Mouse (Mus musculus) small intestine, adult 2 months (tissue): ENCODE measurements around the gene Rxra. TPM values are rescaled to one million over a fixed set of nuclear protein-coding genes. Genes with fewer than 3 reads are reported as not detected.

Experiments used
- H3K27ac ChIP-seq: fragments of 200-500 bp; 2 replicates; pipeline ENCODE4 v1.5.1; 2012; ENCODE audit warnings: low read depth, low read length, control low read depth, inconsistent platforms; ENCODE audit not compliant: insufficient read depth
- H3K27me3 ChIP-seq: fragments of 200-500 bp; 2 replicates; pipeline ENCODE4 v1.6.1; 2012; ENCODE audit warnings: mild to moderate bottlenecking, moderate library complexity, low read length, inconsistent platforms; ENCODE audit not compliant: control insufficient read depth, insufficient read depth
- H3K36me3 ChIP-seq: fragments of 200-500 bp; 2 replicates; pipeline ENCODE4 v1.6.1; 2012; ENCODE audit warnings: mild to moderate bottlenecking, low read length, control low read depth, inconsistent platforms; ENCODE audit not compliant: control insufficient read depth, insufficient read depth
- H3K4me1 ChIP-seq: fragments of 200-500 bp; 2 replicates; pipeline ENCODE4 v1.6.1; 2012; ENCODE audit warnings: low read length, inconsistent platforms, mixed read lengths; ENCODE audit not compliant: control insufficient read depth, insufficient read depth, insufficient read length
- H3K4me3 ChIP-seq: fragments of 200-500 bp; 2 replicates; pipeline ENCODE4 v1.5.1; 2012; ENCODE audit warnings: low read depth, mild to moderate bottlenecking, control low read depth, inconsistent platforms, low read length, moderate library complexity
- CTCF ChIP-seq: fragments of 200-500 bp; IDR thresholded peaks from 2 replicates; pipeline ENCODE4 v1.5.1; 2012; ENCODE audit warnings: low read depth, mild to moderate bottlenecking, control low read depth, inconsistent platforms, low read length, moderate library complexity, mixed read lengths; ENCODE audit not compliant: insufficient replicate concordance, insufficient read length; ENCODE audit errors: extremely low read depth
- POLR2A ChIP-seq: fragments of 200-500 bp; IDR thresholded peaks from 2 replicates; pipeline ENCODE4 v1.6.1; 2012; ENCODE audit warnings: low read depth, mild to moderate bottlenecking, control low read depth, inconsistent platforms, low read length, moderate library complexity
- WGBS: fragments of 180-500 bp; shearing (Covaris S2); methylation state at CpG from one replicate; pipeline ENCODE4 v1.1.7; 2018; 5-methylcytosine and 5-hydroxymethylcytosine counted together
- polyA plus RNA-seq: library from polyadenylated mRNA; depleted of rRNA; stranded (reverse); fragments of >200 nt; gene quantifications from 2 replicates; pipeline ENCODE4 v1.2.3, GENCODE M21; 2012

Rxra gene
- polyA plus RNA-seq, 1 experiment, result 110 TPM

DNA sequence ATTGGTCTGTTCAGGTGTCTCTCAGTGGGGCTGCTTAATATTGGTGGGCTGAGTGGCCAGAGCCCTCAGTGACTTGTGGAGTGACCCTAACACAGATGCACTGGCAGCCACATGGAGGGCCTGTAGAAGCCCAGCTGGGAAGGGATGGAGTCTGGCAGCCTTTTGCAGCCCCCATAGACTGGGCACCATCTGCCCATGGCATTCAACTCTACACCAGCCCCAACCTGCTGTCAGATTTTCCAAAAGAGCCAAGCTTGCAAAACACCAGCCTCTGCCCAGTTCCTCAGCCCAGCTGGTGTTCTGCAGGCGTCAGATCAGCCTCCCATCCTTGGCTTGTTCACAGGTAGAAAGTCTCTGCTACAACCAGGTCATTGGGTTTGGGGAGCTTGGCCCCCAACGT is 70.6 kb downstream of the Rxra start:
- WGBS, result 85% methylated on average over 2 of the region's 2 CpGs
- no peak for TF ChIP-seq CTCF
- no peak for TF ChIP-seq POLR2A
- Histone ChIP-seq H3K36me3 (peaks cover 69% of the 10 kb centered on the region), H3K4me3 (no peak overlapping the region), H3K27ac (no peak overlapping the region), H3K27me3 (no peaks in the 10 kb centered on the region), H3K4me1 (peaks cover 7% of the 10 kb centered on the region; the same call in 1 of the 2 replicates)

- no peak overlapping the region for H3K4me3 ChIP-seq
- peaks cover 73% of the 10 kb centered on the region for H3K36me3 ChIP-seq
- H3K27ac ChIP-seq, result no peak overlapping the region
- peaks cover 7% of the 10 kb centered on the region; the same call in 1 of the 2 replicates for H3K4me1 ChIP-seq
- TF ChIP-seq POLR2A, result no peak
- TF ChIP-seq CTCF, result no peak
- WGBS, result 83% methylated on average over 11 of the region's 11 CpGs
- no peaks in the 10 kb centered on the region for H3K27me3 ChIP-seq
These were observed 72.7 kb downstream of the Rxra start for GRCm38 (mm10) chr2:27748984-27749383.

- 84% methylated on average over 12 of the region's 12 CpGs for WGBS
- no peak overlapping the region for H3K27ac ChIP-seq
- peaks cover 2% of the 10 kb centered on the region; the same call in 1 of the 2 replicates for H3K4me1 ChIP-seq
- peaks cover 83% of the 10 kb centered on the region for H3K36me3 ChIP-seq
- no peaks in the 10 kb centered on the region for H3K27me3 ChIP-seq
- no peak overlapping the region for H3K4me3 ChIP-seq
- TF ChIP-seq CTCF, result no peak
- no peak for TF ChIP-seq POLR2A
These were observed 74.3 kb downstream of the Rxra start for GRCm38 (mm10) chr2:27750399-27751134.

DNA sequence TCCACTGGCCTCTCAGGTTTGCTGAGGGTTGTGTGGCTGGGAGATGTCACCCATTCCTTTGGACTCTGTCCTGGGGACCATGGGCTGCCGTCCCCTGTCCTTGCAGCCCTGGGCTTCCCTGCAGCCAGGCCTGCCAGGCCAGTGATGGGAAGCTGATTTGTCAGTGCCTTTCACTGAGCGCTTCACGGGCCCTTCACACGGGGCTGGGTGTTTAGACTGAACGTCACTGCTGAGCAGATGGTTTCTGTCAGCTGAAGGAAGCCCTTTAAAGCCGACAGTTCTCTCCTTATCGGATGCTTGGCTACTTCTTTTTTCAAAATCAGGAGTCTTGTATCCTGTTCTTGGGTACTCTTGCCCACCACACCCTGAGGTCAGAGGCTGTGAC is 74.9 kb downstream of the Rxra start:
- peaks cover 86% of the 10 kb centered on the region for H3K36me3 ChIP-seq
- WGBS, result 70% methylated on average over 7 of the region's 7 CpGs
- no peak overlapping the region for H3K27ac ChIP-seq
- no peaks in the 10 kb centered on the region for H3K27me3 ChIP-seq
- H3K4me1 ChIP-seq, result no peaks in the 10 kb centered on the region
- TF ChIP-seq POLR2A, result no peak
- TF ChIP-seq CTCF, result no peak
- H3K4me3 ChIP-seq, result no peak overlapping the region

DNA sequence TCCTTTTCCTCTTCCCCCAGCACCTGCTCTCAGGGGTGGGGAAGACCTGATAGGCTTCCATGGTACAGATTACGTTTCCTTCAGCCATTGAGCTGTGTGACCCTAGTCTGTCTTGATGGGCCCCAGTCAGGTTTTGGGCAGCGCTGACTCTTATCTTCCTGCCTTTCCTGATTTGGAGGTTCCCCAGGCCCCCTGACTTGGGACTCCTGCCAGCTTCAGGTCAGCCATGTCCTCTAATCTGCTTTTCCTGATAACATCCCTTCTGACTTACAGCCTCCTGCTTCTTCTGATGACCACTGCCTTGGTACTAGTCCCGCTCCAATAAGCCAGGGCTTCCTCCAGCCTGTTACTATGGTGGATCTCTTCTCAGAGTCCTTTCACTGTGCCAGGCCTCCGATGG is 75.6 kb downstream of the Rxra start:
- H3K27ac ChIP-seq, result no peak overlapping the region
- no peak for TF ChIP-seq POLR2A
- no peak for TF ChIP-seq CTCF
- H3K4me1 ChIP-seq, result no peaks in the 10 kb centered on the region
- H3K27me3 ChIP-seq, result no peaks in the 10 kb centered on the region
- WGBS, result 84% methylated on average over 4 of the region's 4 CpGs
- peaks cover 88% of the 10 kb centered on the region for H3K36me3 ChIP-seq
- no peak overlapping the region for H3K4me3 ChIP-seq

GRCm38 (mm10) chr2:27754094-27754493 is 77.9 kb downstream of the Rxra start:
- Histone ChIP-seq H3K36me3 (peaks cover 86% of the 10 kb centered on the region), H3K4me3 (no peak overlapping the region), H3K27me3 (no peaks in the 10 kb centered on the region), H3K27ac (no peak overlapping the region), H3K4me1 (peaks cover 13% of the 10 kb centered on the region)
- WGBS, result 96% methylated on average over 9 of the region's 9 CpGs
- TF ChIP-seq CTCF (no peak), POLR2A (no peak)

- peaks cover 81% of the 10 kb centered on the region for H3K36me3 ChIP-seq
- TF ChIP-seq POLR2A, result no peak
- H3K4me1 ChIP-seq, result peaks cover 18% of the 10 kb centered on the region
- H3K27me3 ChIP-seq, result no peaks in the 10 kb centered on the region
- WGBS, result 90% methylated on average over 13 of the region's 13 CpGs
- no peak overlapping the region for H3K27ac ChIP-seq
- no peak overlapping the region for H3K4me3 ChIP-seq
These were observed 79.9 kb downstream of the Rxra start for GRCm38 (mm10) chr2:27755986-27756641.
